Mouse (Mus musculus): ENCODE measurements at regions not wholly inside any gene's neighbourhood (a gene's known extent, or its start where the extent isn't known, plus 50 kb on each side); places are given as distances from the start of the nearest gene placed in this dataset.

DNA sequence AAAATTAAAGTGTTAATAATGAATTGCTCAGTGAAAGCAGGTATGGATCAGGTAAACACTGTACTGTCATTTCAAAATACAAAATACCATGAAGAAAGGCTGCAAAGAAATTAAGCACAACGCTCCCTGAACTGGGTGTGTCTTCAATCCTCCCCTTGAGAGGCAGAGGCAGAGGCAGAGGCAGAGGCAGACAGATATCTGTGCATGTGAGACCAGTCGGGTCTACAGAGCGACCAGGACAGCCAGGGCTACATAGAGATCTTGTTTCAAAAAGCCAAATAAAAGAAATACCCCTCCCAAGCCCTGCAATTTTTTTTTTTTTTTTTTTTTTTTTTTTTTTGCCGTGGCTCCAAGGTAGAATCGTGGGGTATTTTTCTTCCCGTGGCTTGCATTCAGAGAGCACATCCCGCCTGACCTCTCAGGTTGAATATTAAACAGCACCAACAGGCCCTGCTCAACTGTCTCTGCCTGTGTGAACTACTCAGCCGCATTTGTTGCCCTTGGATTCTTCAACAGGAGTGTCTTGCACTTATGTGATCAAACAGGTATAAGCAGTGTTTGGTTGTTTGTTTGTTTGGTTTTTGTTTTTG, 50.8 kb upstream of the Ubr2 start:
- ATAC-seq (ENCODE audit: extremely low read depth, insufficient number of reproducible peaks, low FRiP score, low TSS enrichment) = no peak
- WGBS = 78% methylated on average over 8 of the region's 8 CpGs
- H3K27me3 ChIP-seq (replicated peaks) = no peaks in the 10 kb centered on the region
- no peak overlapping the region for H3K27ac ChIP-seq (replicated peaks)
- no peak overlapping the region for H3K4me3 ChIP-seq
- no peaks in the 10 kb centered on the region for H3K36me3 ChIP-seq
- no peak overlapping the region for H3K9ac ChIP-seq
- H3K4me2 ChIP-seq = no peak overlapping the region
- H3K4me1 ChIP-seq = peaks cover 7% of the 10 kb centered on the region; the same call in 1 of the 2 replicates
- H3K9me3 ChIP-seq = 0 out of 2 replicates have a peak, but pooled peaks cover 5% of the 10 kb centered on the region

Data from heart, embryonic 13.5 days (tissue).